Mouse (Mus musculus): ENCODE data around the gene Fscn2.
"Not testable (repeated sequence)": the region's sequence is repeated elsewhere in the genome, so short reads cannot be mapped to it uniquely, and the experiment has no call there.

Gene Fscn2

GRCm38 (mm10) chr11:120413621-120414020, 52.3 kb downstream of the Fscn2 start:
- DNase-seq = not testable (repeated sequence)

Measured in kidney, adult 18-20 months (tissue).